Mouse (Mus musculus) small intestine, adult 2 months (tissue): ENCODE data around the gene Hnrnpr.

Experiments
- CTCF ChIP-seq: fragments of 200-500 bp; IDR thresholded peaks from 2 replicates; pipeline ENCODE4 v1.5.1; 2012; ENCODE audit warnings: low read depth, mild to moderate bottlenecking, control low read depth, inconsistent platforms, low read length, moderate library complexity, mixed read lengths; ENCODE audit not compliant: insufficient replicate concordance, insufficient read length; ENCODE audit errors: extremely low read depth
- POLR2A ChIP-seq: fragments of 200-500 bp; IDR thresholded peaks from 2 replicates; pipeline ENCODE4 v1.6.1; 2012; ENCODE audit warnings: low read depth, mild to moderate bottlenecking, control low read depth, inconsistent platforms, low read length, moderate library complexity

DNA sequence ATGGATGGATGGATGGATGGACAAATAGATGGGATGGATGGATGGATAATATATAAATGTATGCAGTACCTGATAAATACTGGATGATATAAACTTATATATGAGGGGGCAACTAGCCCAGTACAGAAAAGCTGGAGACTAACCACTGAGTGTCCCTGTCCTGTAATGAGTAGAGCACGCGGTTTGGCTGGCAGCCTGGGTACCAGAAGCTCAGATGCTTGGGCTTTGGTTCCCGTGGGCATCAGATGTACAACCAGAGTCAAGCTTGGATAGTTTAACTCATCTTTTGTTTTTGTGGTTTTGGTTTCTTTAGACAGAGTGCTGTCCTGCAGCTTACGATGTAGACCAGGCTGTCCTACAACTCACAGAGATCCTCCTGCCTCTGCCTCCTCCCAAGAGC, 47.2 kb upstream of the Hnrnpr start:
- no peak for TF ChIP-seq CTCF
- TF ChIP-seq POLR2A = no peak
